Mouse (Mus musculus): ENCODE measurements around the gene Zbtb21.
"Not testable (repeated sequence)": the region's sequence is repeated elsewhere in the genome, so short reads cannot be mapped to it uniquely, and the experiment has no call there.

Gene Zbtb21

GRCm38 (mm10) chr16:97962151-97962948 lies at the start of gene Zbtb21, which contains the start of gene C2cd2:
Gene Zbtb21, minus strand, starts transcription at chr16:97962622.
Gene C2cd2, minus strand, starts transcription at chr16:97962598.
- peak; percentile 94 for DNase-seq (ENCODE audit: low spot score in 2 of 2)

GRCm38 (mm10) chr16:97997383-97997731 lies 34.9 kb upstream of the Zbtb21 start:
- not testable (repeated sequence) for DNase-seq (ENCODE audit: low spot score in 2 of 2)

GRCm38 (mm10) chr16:97996616-97997382 lies 34.4 kb upstream of the Zbtb21 start, which contains the start of gene B230307C23Rik:
Gene B230307C23Rik, plus strand, starts transcription at chr16:97997315.
- DNase-seq (ENCODE audit: low spot score in 2 of 2) = peak; percentile 87 to 90

GRCm38 (mm10) chr16:97995849-97996615 lies 33.6 kb upstream of the Zbtb21 start:
- DNase-seq (ENCODE audit: low spot score in 2 of 2) = no peak

- DNase-seq (ENCODE audit: low spot score in 2 of 2) = not testable (repeated sequence)
These were observed 30.1 kb upstream of the Zbtb21 start for GRCm38 (mm10) chr16:97992477-97992876.

GRCm38 (mm10) chr16:97991517-97991916 lies 29.1 kb upstream of the Zbtb21 start:
- no peak for DNase-seq (ENCODE audit: low spot score in 2 of 2)

- no peak for DNase-seq (ENCODE audit: low spot score in 2 of 2)
These were observed 22.2 kb upstream of the Zbtb21 start for GRCm38 (mm10) chr16:97984589-97984988.

- no peak for DNase-seq (ENCODE audit: low spot score in 2 of 2)
These were observed 18.9 kb upstream of the Zbtb21 start for GRCm38 (mm10) chr16:97981362-97981761.

- no peak for DNase-seq (ENCODE audit: low spot score in 2 of 2)
These were observed 15.3 kb upstream of the Zbtb21 start for GRCm38 (mm10) chr16:97977722-97978121.

GRCm38 (mm10) chr16:97977277-97977676 lies 14.9 kb upstream of the Zbtb21 start:
- no peak for DNase-seq (ENCODE audit: low spot score in 2 of 2)

GRCm38 (mm10) chr16:97963956-97964540 lies 1.6 kb upstream of the Zbtb21 start:
- no peak for DNase-seq (ENCODE audit: low spot score in 2 of 2)

- DNase-seq (ENCODE audit: low spot score in 2 of 2) = no peak
These were observed 856 bp downstream of the Zbtb21 start for GRCm38 (mm10) chr16:97961381-97962150.

GRCm38 (mm10) chr16:97960348-97960747 lies 2.1 kb downstream of the Zbtb21 start:
- DNase-seq (ENCODE audit: low spot score in 2 of 2) = no peak

GRCm38 (mm10) chr16:97958401-97958973 lies 3.9 kb downstream of the Zbtb21 start:
- DNase-seq (ENCODE audit: low spot score in 2 of 2) = no peak

GRCm38 (mm10) chr16:97957626-97958025 lies 4.8 kb downstream of the Zbtb21 start:
- DNase-seq (ENCODE audit: low spot score in 2 of 2) = no peak

- no peak for DNase-seq (ENCODE audit: low spot score in 2 of 2)
These were observed 6.4 kb downstream of the Zbtb21 start for GRCm38 (mm10) chr16:97956011-97956410.

- DNase-seq (ENCODE audit: low spot score in 2 of 2) = no peak
These were observed 9.1 kb downstream of the Zbtb21 start for GRCm38 (mm10) chr16:97953300-97953699.

GRCm38 (mm10) chr16:97952801-97953200 lies 9.6 kb downstream of the Zbtb21 start:
- DNase-seq (ENCODE audit: low spot score in 2 of 2) = no peak

GRCm38 (mm10) chr16:97952371-97952770 lies 10.1 kb downstream of the Zbtb21 start:
- DNase-seq (ENCODE audit: low spot score in 2 of 2) = no peak

GRCm38 (mm10) chr16:97950061-97950460 lies 12.4 kb downstream of the Zbtb21 start:
- DNase-seq (ENCODE audit: low spot score in 2 of 2) = no peak
